Mouse (Mus musculus): ENCODE data around the gene Igf2bp3. TPM values are rescaled to one million over a fixed set of nuclear protein-coding genes. Genes with fewer than 3 reads are reported as not detected.
A peak's percentile ranks its signal among the peaks of the same experiment; 100 is the strongest.

Gene Igf2bp3
- polyA plus RNA-seq, 1 experiment from 2014 or later: 57.8 TPM

GRCm38 (mm10) chr6:49077894-49078293 is 136.9 kb downstream of the Igf2bp3 start:
- Histone ChIP-seq H3K4me1 (replicated peaks) (peaks cover 32% of the 10 kb centered on the region), H3K9ac (replicated peaks) (no peak overlapping the region), H3K27ac (no peak overlapping the region), H3K4me3 (replicated peaks) (no peak overlapping the region), H3K36me3 (peaks cover 6% of the 10 kb centered on the region; the same call in 1 of the 2 replicates), H3K27me3 (no peaks in the 10 kb centered on the region), H3K4me2 (replicated peaks) (no peak overlapping the region), H3K9me3 (no peaks in the 10 kb centered on the region)
- no peak for ATAC-seq
- WGBS: 90% methylated on average over 2 of the region's 2 CpGs

- Histone ChIP-seq H3K4me1 (replicated peaks) (peaks cover 32% of the 10 kb centered on the region), H3K36me3 (no peaks in the 10 kb centered on the region), H3K4me3 (replicated peaks) (peak overlapping the region; percentile 72), H3K27me3 (no peaks in the 10 kb centered on the region), H3K27ac (peak overlapping the region; percentile 81), H3K9ac (replicated peaks) (peak overlapping the region; percentile 85), H3K9me3 (no peaks in the 10 kb centered on the region), H3K4me2 (replicated peaks) (peak overlapping the region; percentile 88)
- ATAC-seq: peak; percentile 72
- 1% methylated on average over 19 of the region's 19 CpGs for WGBS
Observed at GRCm38 (mm10) chr6:49074117-49074490, 140.7 kb downstream of the Igf2bp3 start.

- Histone ChIP-seq H3K4me2 (replicated peaks) (peak within 1 kb of the TSS; percentile 88), H3K9me3 (no peaks in the 10 kb centered on the region), H3K4me1 (replicated peaks) (peaks cover 32% of the 10 kb centered on the region), H3K36me3 (no peaks in the 10 kb centered on the region), H3K27ac (peak within 1 kb of the TSS; percentile 81), H3K9ac (replicated peaks) (peak within 1 kb of the TSS; percentile 85), H3K4me3 (replicated peaks) (peak within 1 kb of the TSS; percentile 72), H3K27me3 (no peaks in the 10 kb centered on the region)
- peak; percentile 97 for ATAC-seq
- WGBS: under 1% methylated on average over 49 of the region's 49 CpGs
Observed at GRCm38 (mm10) chr6:49073304-49074116, 141.2 kb downstream of the Igf2bp3 start, which contains the start of gene Malsu1. Malsu1 (plus strand) TSS chr6:49073795.

DNA sequence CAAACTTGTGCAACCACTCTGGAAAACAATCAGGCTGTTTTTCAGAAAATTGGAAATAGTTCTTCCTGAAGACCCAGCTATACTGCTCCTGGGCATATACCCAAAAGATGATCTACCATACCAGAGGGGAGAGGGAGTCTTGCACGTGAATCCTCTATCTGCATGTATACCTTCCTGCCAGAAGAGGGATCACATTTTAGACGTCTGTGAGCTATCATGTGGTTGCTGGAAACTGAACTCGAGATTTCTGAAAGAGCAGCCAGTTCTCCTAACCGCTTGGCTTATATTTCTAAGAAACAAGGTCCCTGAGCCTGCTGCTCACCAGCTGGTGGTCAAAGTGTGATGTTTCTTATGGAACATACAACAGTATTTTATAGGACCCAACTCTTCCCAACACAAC is 146.4 kb downstream of the Igf2bp3 start:
- Histone ChIP-seq H3K27ac (no peak overlapping the region), H3K36me3 (no peaks in the 10 kb centered on the region), H3K4me2 (replicated peaks) (no peak overlapping the region), H3K4me1 (replicated peaks) (peaks cover 4% of the 10 kb centered on the region; the same call in 1 of the 2 replicates), H3K9ac (replicated peaks) (no peak overlapping the region), H3K9me3 (no peaks in the 10 kb centered on the region), H3K27me3 (no peaks in the 10 kb centered on the region), H3K4me3 (replicated peaks) (no peak overlapping the region)
- WGBS: 62% methylated on average over 4 of the region's 4 CpGs
- no peak for ATAC-seq

- Histone ChIP-seq H3K36me3 (no peaks in the 10 kb centered on the region), H3K4me1 (replicated peaks) (peaks cover 18% of the 10 kb centered on the region), H3K27ac (no peak overlapping the region), H3K4me2 (replicated peaks) (no peak overlapping the region), H3K9me3 (no peaks in the 10 kb centered on the region), H3K4me3 (replicated peaks) (no peak overlapping the region), H3K9ac (replicated peaks) (no peak overlapping the region; the same call in 1 of the 2 replicates), H3K27me3 (no peaks in the 10 kb centered on the region)
- 41% methylated on average over 8 of the region's 8 CpGs for WGBS
- ATAC-seq: peak; percentile 73
Observed at GRCm38 (mm10) chr6:49057053-49058021, 157.4 kb downstream of the Igf2bp3 start.

GRCm38 (mm10) chr6:49056009-49056408 is 158.7 kb downstream of the Igf2bp3 start:
- Histone ChIP-seq H3K4me1 (replicated peaks) (peaks cover 18% of the 10 kb centered on the region), H3K4me3 (replicated peaks) (no peak overlapping the region), H3K36me3 (no peaks in the 10 kb centered on the region), H3K27ac (no peak overlapping the region; the same call in 1 of the 2 replicates), H3K4me2 (replicated peaks) (no peak overlapping the region), H3K27me3 (no peaks in the 10 kb centered on the region), H3K9ac (replicated peaks) (no peak overlapping the region), H3K9me3 (no peaks in the 10 kb centered on the region)
- 55% methylated on average over 9 of the region's 9 CpGs for WGBS
- no peak for ATAC-seq

GRCm38 (mm10) chr6:49055256-49055733 is 159.5 kb downstream of the Igf2bp3 start:
- peak overlapping the region; percentile 21; the same call in 1 of the 2 replicates for H3K9ac ChIP-seq (replicated peaks)
- peak; percentile 74 for ATAC-seq
- peak overlapping the region; percentile 67 for H3K27ac ChIP-seq
- H3K36me3 ChIP-seq: no peaks in the 10 kb centered on the region
- H3K4me1 ChIP-seq (replicated peaks): peaks cover 18% of the 10 kb centered on the region
- WGBS: 3% methylated on average over 7 of the region's 7 CpGs
- no peak overlapping the region for H3K4me3 ChIP-seq (replicated peaks)
- H3K27me3 ChIP-seq: no peaks in the 10 kb centered on the region
- H3K4me2 ChIP-seq (replicated peaks): peak overlapping the region; percentile 14; the same call in 1 of the 2 replicates
- H3K9me3 ChIP-seq: no peaks in the 10 kb centered on the region

DNA sequence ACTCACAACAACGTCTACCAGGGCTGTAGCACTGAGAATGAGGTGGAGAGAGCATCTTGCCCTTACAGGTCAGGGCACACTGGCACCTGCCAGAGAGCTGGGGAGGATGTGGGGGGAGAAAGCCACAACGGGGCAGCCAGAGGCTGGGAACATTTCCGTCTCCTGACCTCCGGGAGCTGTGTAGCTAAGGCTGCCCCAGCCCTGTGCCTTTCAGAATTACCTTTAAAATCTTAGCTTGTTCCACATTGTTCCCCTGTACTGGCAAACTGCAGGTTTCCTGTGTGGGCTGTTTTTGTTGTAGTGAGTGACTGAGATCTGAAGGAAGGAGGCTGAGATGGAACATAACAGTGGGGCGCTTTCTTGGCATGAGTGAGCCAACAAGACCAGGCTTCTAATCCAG is 162.6 kb downstream of the Igf2bp3 start:
- 73% methylated on average over 5 of the region's 5 CpGs for WGBS
- Histone ChIP-seq H3K27ac (no peak overlapping the region), H3K36me3 (no peaks in the 10 kb centered on the region), H3K4me2 (replicated peaks) (no peak overlapping the region), H3K9me3 (no peaks in the 10 kb centered on the region), H3K9ac (replicated peaks) (no peak overlapping the region), H3K4me1 (replicated peaks) (peaks cover 18% of the 10 kb centered on the region), H3K27me3 (no peaks in the 10 kb centered on the region), H3K4me3 (replicated peaks) (no peak overlapping the region)
- ATAC-seq: no peak

GRCm38 (mm10) chr6:49050677-49051410 is 163.9 kb downstream of the Igf2bp3 start:
- ATAC-seq: no peak
- Histone ChIP-seq H3K27ac (no peak overlapping the region), H3K4me3 (replicated peaks) (no peak overlapping the region), H3K36me3 (no peaks in the 10 kb centered on the region), H3K9me3 (no peaks in the 10 kb centered on the region), H3K27me3 (no peaks in the 10 kb centered on the region), H3K4me2 (replicated peaks) (no peak overlapping the region), H3K4me1 (replicated peaks) (peaks cover 12% of the 10 kb centered on the region), H3K9ac (replicated peaks) (no peak overlapping the region)
- 36% methylated on average over 11 of the region's 11 CpGs for WGBS

- H3K36me3 ChIP-seq: no peaks in the 10 kb centered on the region
- no peaks in the 10 kb centered on the region for H3K9me3 ChIP-seq
- no peaks in the 10 kb centered on the region for H3K27me3 ChIP-seq
- H3K4me1 ChIP-seq (replicated peaks): no peaks in the 10 kb centered on the region
- WGBS: 93% methylated on average over 10 of the region's 10 CpGs
- no peak overlapping the region for H3K27ac ChIP-seq
- ATAC-seq: no peak
- no peak overlapping the region for H3K4me3 ChIP-seq (replicated peaks)
- no peak overlapping the region for H3K9ac ChIP-seq (replicated peaks)
- no peak overlapping the region for H3K4me2 ChIP-seq (replicated peaks)
Observed at GRCm38 (mm10) chr6:49048395-49048794, 166.4 kb downstream of the Igf2bp3 start.

DNA sequence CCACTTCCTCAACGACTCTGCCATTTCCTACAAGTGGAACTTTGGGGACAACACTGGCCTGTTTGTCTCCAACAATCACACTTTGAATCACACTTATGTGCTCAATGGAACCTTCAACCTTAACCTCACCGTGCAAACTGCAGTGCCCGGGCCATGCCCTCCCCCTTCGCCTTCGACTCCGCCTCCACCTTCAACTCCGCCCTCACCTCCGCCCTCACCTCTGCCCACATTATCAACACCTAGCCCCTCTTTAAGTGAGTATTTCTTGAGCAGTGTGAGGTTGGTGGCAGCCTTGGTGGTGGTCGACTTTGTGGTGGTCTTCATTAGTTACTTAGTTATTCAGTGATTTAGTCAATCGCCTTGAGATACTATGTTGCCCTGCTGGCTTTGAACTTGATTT is 166.9 kb downstream of the Igf2bp3 start:
- Histone ChIP-seq H3K27ac (no peak overlapping the region), H3K4me3 (replicated peaks) (no peak overlapping the region), H3K27me3 (no peaks in the 10 kb centered on the region), H3K4me1 (replicated peaks) (no peaks in the 10 kb centered on the region), H3K9ac (replicated peaks) (no peak overlapping the region), H3K36me3 (no peaks in the 10 kb centered on the region), H3K4me2 (replicated peaks) (no peak overlapping the region), H3K9me3 (no peaks in the 10 kb centered on the region)
- WGBS: 87% methylated on average over 10 of the region's 10 CpGs
- ATAC-seq: no peak
